Mouse (Mus musculus): ENCODE measurements around the gene Rapgef3. TPM values are rescaled to one million over a fixed set of nuclear protein-coding genes. Genes with fewer than 3 reads are reported as not detected.
A peak's percentile ranks its signal among the peaks of the same experiment; 100 is the strongest.

Gene Rapgef3
- polyA plus RNA-seq, 1 experiment from 2014 or later, result 9.3 TPM

DNA sequence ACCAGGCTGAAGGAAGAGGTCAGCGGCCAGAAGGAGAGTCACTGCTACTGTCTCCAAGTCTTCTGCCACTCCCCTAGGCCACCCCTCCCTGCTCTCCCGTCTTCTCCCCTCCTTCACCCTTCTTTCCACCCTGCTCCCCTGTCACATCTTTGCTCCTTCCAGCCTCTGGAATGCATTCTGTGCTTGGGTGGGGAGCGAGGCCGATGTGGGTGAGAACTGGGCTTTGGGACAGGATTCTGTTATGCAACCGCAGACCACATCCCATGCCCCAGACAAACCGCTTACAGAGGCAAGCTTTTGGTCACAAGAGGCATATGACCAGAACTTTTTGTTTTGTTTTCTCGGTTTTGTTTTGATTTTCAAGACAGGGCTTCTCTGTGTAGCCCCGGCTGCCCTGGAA, 40.7 kb downstream of the Rapgef3 start:
- Histone ChIP-seq H3K4me3 (no peak overlapping the region), H3K4me1 (no peaks in the 10 kb centered on the region), H3K4me2 (no peak overlapping the region), H3K9ac (no peak overlapping the region), H3K27ac (no peak overlapping the region), H3K27me3 (no peaks in the 10 kb centered on the region), H3K9me3 (no peaks in the 10 kb centered on the region), H3K36me3 (no peaks in the 10 kb centered on the region)
- WGBS, result 69% methylated on average over 8 of the region's 8 CpGs
- ATAC-seq (ENCODE audit: insufficient number of reproducible peaks, insufficient read depth, low FRiP score, low TSS enrichment, low read depth), result no peak

DNA sequence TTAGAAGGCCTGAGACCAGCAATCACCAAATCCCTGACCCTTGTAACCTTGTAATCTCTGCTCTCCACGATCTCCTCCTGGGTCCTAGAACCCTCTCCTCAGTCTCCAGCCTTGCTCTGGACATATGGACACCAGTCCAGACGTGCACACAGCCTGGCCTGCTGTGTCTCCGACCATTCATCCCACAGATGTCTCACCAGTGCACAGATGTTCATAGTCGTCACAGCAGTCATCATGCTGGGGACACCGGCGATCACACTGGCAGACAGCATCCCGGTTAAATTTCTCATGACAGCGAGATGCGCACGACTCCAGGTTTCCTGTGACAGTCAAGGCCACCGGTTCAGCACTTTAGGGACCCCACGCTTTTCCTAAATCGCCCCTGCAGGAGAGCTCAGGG, 41.5 kb downstream of the Rapgef3 start:
- Histone ChIP-seq H3K9me3 (no peaks in the 10 kb centered on the region), H3K4me3 (no peak overlapping the region), H3K9ac (no peak overlapping the region), H3K4me1 (peaks cover 3% of the 10 kb centered on the region), H3K4me2 (no peak overlapping the region), H3K27ac (no peak overlapping the region), H3K27me3 (no peaks in the 10 kb centered on the region), H3K36me3 (no peaks in the 10 kb centered on the region)
- 78% methylated on average over 13 of the region's 13 CpGs for WGBS
- no peak for ATAC-seq (ENCODE audit: insufficient number of reproducible peaks, insufficient read depth, low FRiP score, low TSS enrichment, low read depth)

DNA sequence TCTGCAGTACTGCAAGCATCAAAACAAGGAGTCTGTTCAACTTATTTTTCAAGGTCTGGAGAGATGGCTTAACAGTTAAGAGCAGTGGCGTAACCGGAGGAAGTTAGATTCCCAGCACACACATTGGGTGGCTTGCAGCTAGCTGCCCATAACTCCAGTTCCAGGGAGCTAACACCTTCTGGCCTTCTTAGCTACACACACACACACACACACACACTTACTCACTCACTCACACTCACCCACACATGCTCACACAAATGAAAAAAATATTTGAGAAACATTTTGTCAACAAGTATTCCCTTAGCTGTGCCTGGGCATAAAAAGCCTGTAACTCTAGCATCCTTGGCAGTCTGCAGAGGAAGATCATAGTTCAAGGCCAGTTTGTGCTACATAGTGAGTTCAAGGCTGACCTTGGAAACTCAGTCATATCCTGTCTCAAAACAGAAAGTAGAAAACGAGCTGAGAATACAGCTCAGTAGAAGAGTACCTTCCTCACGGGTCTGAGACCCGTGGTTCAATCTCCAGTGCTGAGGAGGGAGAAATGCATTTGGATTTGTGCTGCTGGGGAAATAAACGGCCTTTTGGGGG, 42.5 kb downstream of the Rapgef3 start:
- Histone ChIP-seq H3K4me1 (peaks cover 10% of the 10 kb centered on the region), H3K27me3 (no peaks in the 10 kb centered on the region), H3K27ac (no peak overlapping the region), H3K9me3 (no peaks in the 10 kb centered on the region), H3K4me2 (no peak overlapping the region), H3K9ac (no peak overlapping the region), H3K4me3 (no peak overlapping the region), H3K36me3 (no peaks in the 10 kb centered on the region)
- ATAC-seq (ENCODE audit: insufficient number of reproducible peaks, insufficient read depth, low FRiP score, low TSS enrichment, low read depth), result no peak
- WGBS, result 80% methylated on average over 6 of the region's 6 CpGs

DNA sequence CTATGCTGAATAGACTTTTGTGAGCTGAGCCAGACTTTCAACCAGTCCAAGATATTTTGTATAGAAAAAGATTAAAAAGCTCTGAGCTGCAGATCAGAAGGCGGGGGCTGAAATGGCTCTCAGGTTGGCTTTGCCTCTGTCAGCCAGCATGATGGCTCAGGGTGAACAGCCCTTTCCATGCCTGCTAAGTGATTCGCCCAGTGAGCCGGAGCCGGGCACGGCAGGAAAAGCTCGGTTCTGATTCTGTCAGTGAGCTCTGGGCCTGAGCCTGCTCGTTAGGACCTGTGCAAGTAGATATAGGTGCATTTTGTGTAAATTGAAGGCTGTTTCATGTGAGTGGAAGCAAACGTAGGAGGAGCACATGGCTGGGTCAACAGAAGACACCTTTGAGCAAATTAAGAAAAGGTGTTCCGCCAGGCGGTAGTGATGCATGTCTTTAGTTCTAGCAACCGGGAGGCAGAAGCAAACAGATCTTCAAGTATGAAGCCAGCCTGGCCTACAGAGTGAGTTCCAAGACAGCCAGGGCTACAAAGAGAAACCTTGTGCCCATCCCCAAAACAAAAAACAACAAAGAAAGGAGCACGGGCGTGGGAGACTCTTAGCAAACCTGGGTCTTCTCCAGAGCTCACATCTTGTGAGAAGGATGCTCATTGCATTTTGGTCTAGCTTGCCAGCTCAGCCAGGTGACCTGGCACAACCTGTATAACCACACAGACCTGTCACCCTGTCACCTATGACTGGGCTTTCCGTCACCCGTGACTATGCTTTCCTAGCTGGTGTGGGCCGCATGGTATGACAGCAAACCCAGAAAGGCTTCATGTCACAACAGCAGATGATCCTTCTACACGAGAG, 43.2 kb downstream of the Rapgef3 start:
- ATAC-seq (ENCODE audit: insufficient number of reproducible peaks, insufficient read depth, low FRiP score, low TSS enrichment, low read depth), result no peak
- Histone ChIP-seq H3K27me3 (no peaks in the 10 kb centered on the region), H3K9ac (no peak overlapping the region), H3K4me2 (no peak overlapping the region), H3K27ac (no peak overlapping the region), H3K4me3 (no peak overlapping the region), H3K36me3 (no peaks in the 10 kb centered on the region), H3K9me3 (no peaks in the 10 kb centered on the region), H3K4me1 (peaks cover 15% of the 10 kb centered on the region)
- 83% methylated on average over 17 of the region's 17 CpGs for WGBS

DNA sequence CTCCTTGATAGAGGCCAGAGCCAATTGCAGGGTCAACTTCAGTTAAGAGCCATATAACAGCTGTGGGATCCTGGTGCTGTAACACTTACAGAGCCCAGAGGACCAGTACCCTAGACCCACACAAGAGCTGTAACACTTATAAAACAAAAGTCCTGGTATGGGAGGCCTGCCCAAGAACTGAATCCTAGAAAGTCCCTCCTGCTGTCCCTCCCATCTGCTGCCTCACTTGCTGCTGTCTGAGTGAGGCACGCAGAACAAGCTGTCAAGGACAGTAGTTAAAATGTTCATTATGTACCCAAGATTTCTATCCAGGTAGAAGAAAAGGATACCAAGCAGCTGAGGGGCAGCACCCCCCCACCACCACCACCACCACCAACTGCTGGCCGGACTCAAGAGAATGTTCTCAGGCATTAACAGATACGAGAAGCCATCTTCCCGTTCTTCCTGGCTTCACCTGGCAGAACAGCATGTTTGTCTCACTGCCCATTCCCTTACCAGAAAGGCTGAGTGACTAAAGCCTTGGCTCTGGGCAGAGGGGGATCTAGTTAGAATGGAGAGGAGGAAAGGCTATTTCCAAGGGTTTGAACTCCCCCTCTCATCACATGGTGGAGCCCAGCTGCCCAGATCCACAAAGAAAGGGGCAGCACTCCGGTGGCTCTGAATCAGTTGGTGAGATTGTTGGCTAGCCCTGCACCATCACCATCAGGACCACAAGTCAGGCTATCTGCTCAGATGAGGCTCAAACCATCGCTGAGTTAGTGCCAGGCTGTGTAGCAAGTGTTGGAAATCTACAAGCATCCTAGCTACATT, 44.0 kb downstream of the Rapgef3 start:
- ATAC-seq (ENCODE audit: insufficient number of reproducible peaks, insufficient read depth, low FRiP score, low TSS enrichment, low read depth), result no peak
- Histone ChIP-seq H3K27me3 (no peaks in the 10 kb centered on the region), H3K4me3 (no peak overlapping the region), H3K4me2 (no peak overlapping the region), H3K9ac (no peak overlapping the region), H3K36me3 (no peaks in the 10 kb centered on the region), H3K4me1 (peaks cover 16% of the 10 kb centered on the region), H3K9me3 (no peaks in the 10 kb centered on the region), H3K27ac (no peak overlapping the region)
- WGBS, result 86% methylated on average over 6 of the region's 6 CpGs

DNA sequence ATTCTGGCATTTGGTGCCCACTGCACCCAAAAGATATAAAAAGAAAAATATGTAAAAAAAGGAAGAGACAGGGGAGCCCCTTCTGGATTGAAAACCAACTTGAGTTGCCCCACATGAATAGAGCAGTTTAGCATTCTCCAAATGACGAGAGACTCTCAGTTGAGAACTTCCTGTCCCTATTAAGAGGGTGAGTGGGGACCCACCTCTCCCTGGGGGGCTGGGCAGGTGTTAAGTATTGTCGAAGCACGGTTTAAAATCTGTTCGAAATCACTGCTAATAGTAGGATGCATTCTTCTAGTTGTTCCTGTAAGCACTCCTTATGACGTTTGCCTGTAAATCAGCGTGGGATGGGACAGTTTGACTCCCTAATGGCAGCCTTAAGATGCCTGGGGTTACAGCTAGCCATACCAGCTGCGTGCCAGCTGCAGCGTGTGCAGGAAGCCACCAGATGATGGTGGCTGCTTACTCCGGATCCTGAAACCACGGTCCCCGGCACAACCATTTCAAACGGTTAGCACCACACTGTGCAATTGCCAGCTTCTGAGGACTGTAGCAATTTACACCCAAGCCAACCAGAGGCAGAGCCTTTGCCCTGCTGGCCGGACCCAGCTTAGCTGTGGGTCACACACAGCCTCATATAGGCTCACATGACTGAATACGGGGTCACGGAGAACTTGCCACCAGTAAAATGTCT, 46.6 kb downstream of the Rapgef3 start:
- 0 out of 2 replicates have a peak overlapping the region, but pooled peaks have one; percentile 35 for H3K27ac ChIP-seq
- ATAC-seq (ENCODE audit: insufficient number of reproducible peaks, insufficient read depth, low FRiP score, low TSS enrichment, low read depth), result no peak

DNA sequence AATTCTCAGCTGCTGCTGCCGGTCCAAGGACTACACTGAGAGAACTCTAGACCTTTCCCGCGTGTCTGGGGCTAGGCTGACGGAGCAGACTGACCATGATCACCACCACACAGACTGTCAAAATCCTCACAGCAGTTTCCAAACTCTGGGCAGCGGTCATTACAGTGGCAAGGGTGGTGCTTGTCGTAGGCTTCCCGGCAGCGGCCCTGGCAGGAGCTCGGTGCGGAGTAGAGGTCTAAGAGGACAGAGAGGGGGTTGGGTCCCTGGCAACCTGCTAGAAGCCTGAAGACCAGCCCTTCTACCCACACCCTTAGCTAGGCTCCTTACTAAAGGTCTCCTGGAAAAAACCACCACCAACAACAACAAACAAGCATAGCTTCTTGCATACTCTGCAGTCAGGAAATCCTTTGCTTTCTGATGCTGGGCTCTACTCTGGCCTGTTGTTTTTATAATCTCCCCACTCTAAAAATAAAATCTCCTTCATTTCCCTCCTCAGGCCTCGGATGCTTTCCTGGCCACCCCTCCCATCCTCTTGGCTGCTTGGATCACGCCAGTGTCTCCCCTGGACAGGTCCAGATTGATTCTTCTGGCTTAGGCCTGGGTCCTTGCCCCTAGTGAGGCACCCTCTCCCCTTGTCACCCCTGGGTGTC, 47.6 kb downstream of the Rapgef3 start:
- H3K27ac ChIP-seq, result 0 out of 2 replicates have a peak overlapping the region, but pooled peaks have one; percentile 3
- 81% methylated on average over 12 of the region's 12 CpGs for WGBS
- no peak overlapping the region for H3K9ac ChIP-seq
- H3K36me3 ChIP-seq, result no peaks in the 10 kb centered on the region
- no peak for ATAC-seq (ENCODE audit: insufficient number of reproducible peaks, insufficient read depth, low FRiP score, low TSS enrichment, low read depth)
- H3K4me3 ChIP-seq, result no peak overlapping the region
- H3K9me3 ChIP-seq, result no peaks in the 10 kb centered on the region
- no peak overlapping the region for H3K4me2 ChIP-seq
- H3K4me1 ChIP-seq, result peaks cover 21% of the 10 kb centered on the region
- no peaks in the 10 kb centered on the region for H3K27me3 ChIP-seq

More for the DNA sequence above, 46.6 kb downstream of the Rapgef3 start:
- Histone ChIP-seq H3K9me3 (no peaks in the 10 kb centered on the region), H3K4me2 (no peak overlapping the region), H3K4me1 (peaks cover 21% of the 10 kb centered on the region), H3K36me3 (no peaks in the 10 kb centered on the region), H3K4me3 (no peak overlapping the region), H3K9ac (no peak overlapping the region), H3K27me3 (no peaks in the 10 kb centered on the region)
- 57% methylated on average over 15 of the region's 15 CpGs for WGBS

DNA sequence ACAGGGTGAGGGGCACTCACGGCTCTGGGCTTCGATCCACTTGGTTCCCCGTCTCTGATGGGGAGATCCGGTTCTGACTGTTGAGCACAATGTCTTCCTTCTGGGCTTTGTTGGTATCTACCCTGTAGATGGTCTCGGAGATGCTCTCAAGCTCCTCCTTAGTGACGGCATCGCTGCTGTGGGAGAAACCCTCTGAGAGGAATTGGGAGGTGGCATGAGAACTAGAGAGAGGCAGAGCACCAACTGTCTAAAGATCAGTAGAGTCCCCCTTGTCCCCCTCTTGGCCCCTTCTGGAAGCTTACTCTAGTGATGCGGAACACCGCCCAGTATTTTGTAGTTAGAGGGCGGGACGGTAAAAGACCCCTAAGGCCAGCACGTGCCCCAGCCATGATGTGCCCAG, 48.3 kb downstream of the Rapgef3 start:
- Histone ChIP-seq H3K27me3 (no peaks in the 10 kb centered on the region), H3K36me3 (no peaks in the 10 kb centered on the region), H3K9me3 (no peaks in the 10 kb centered on the region), H3K4me3 (no peak overlapping the region), H3K4me1 (peaks cover 21% of the 10 kb centered on the region), H3K9ac (no peak overlapping the region), H3K27ac (no peak overlapping the region), H3K4me2 (no peak overlapping the region)
- no peak for ATAC-seq (ENCODE audit: insufficient number of reproducible peaks, insufficient read depth, low FRiP score, low TSS enrichment, low read depth)
- WGBS, result 92% methylated on average over 12 of the region's 12 CpGs

DNA sequence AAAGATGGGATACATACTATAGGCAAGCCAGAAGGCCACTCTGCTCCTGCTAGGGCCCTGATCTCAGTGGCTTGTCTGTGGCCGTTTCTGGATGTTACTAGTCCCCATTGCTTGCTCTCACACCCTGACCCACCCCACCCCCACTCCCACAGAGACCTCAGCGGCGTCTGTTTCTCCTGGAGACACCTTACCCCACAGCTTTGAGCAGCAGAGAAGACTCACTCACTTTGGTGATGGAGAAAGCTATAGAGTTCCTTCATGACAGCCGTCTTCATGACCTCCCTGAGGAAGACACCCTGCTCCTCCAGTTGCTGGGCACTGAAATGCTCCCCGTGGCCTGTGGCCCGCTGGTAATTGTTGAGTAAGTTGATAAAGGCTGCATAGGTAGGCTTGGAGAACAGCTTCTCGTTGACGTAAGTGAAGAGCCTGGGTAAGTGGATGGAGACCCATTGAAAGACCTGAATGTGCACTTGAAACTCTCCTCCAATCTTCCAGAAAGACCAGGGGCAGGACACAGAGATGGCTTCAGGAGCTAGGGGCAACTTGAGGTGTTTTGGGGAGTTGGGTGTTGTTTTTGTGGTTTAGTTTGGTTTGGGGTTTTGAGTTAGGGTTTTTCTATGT, 49.1 kb downstream of the Rapgef3 start:
- no peaks in the 10 kb centered on the region for H3K36me3 ChIP-seq
- H3K4me1 ChIP-seq, result peaks cover 21% of the 10 kb centered on the region
- no peaks in the 10 kb centered on the region for H3K27me3 ChIP-seq
- H3K4me3 ChIP-seq, result no peak overlapping the region
- H3K4me2 ChIP-seq, result no peak overlapping the region
- no peaks in the 10 kb centered on the region for H3K9me3 ChIP-seq
- H3K9ac ChIP-seq, result no peak overlapping the region
- ATAC-seq (ENCODE audit: insufficient number of reproducible peaks, insufficient read depth, low FRiP score, low TSS enrichment, low read depth), result no peak
- WGBS, result 85% methylated on average over 8 of the region's 8 CpGs
- no peak overlapping the region for H3K27ac ChIP-seq

DNA sequence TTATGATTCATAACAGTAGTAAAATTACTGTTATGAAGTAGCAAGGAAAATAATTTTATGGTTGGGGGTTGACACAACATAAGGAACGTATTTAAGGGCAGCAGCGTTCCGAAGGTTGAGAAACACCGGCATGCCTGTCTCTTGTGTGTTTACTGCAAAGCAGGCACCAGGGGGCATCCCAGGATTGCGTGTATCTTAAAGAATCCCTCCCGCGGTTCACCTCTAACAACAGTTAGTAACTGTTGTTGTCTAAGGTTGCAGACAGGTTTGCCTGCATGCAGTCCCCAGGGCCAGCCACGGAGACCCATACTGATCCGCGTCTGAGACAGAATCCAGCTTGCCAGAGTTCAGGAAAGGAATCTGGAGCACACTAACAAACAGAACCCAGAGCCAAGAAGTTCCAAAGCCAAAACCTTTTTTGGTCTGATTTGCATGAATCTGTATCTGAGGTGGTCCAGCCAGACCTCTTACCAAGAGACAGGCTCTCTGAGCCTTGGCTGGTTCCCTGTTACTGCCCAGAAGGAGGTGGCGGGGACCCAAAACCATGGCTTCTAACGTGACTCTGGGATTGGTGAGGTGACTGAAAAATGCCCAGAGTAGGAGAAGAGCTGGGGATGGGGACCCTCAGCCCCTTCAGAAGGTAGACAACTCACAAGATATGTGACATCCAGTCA, 49.8 kb downstream of the Rapgef3 start:
- 20% methylated on average over 12 of the region's 12 CpGs for WGBS
- no peaks in the 10 kb centered on the region for H3K27me3 ChIP-seq
- H3K36me3 ChIP-seq, result no peaks in the 10 kb centered on the region
- peak overlapping the region; percentile 3; the same call in 1 of the 2 replicates for H3K4me2 ChIP-seq
- H3K9ac ChIP-seq, result no peak overlapping the region
- no peak overlapping the region for H3K4me3 ChIP-seq
- peaks cover 21% of the 10 kb centered on the region for H3K4me1 ChIP-seq
- ATAC-seq (ENCODE audit: insufficient number of reproducible peaks, insufficient read depth, low FRiP score, low TSS enrichment, low read depth), result peak; percentile 35
- H3K9me3 ChIP-seq, result no peaks in the 10 kb centered on the region
- H3K27ac ChIP-seq, result no peak overlapping the region

Data from embryonic facial prominence, embryonic 13.5 days (tissue).